Mouse (Mus musculus) embryonic facial prominence, embryonic 12.5 days (tissue): ENCODE results near the gene Gm16867. TPM values are rescaled to one million over a fixed set of nuclear protein-coding genes. Genes with fewer than 3 reads are reported as not detected.
"Not testable (repeated sequence)": the region's sequence is repeated elsewhere in the genome, so short reads cannot be mapped to it uniquely, and the experiment has no call there.

Experiments used
- ATAC-seq: fragments of 200-750 bp; cut with Nextera tagmentation; 2 replicates; pipeline ENCODE4 v1.8.0; 2017; ENCODE audit not compliant: insufficient number of reproducible peaks, insufficient read depth, low FRiP score, low TSS enrichment
- H3K27ac ChIP-seq: fragments of 300-500 bp; sonication (generic); 2 replicates; pipeline ENCODE4 v1.5.1; 2016; ENCODE audit warnings: mild to moderate bottlenecking
- H3K27me3 ChIP-seq: fragments of 300-500 bp; sonication (generic); 2 replicates; pipeline ENCODE4 v1.6.1; 2016; ENCODE audit warnings: mild to moderate bottlenecking, moderate library complexity
- H3K36me3 ChIP-seq: fragments of 300-500 bp; sonication (generic); 2 replicates; pipeline ENCODE4 v1.6.1; 2016; ENCODE audit warnings: mild to moderate bottlenecking
- H3K4me1 ChIP-seq: fragments of 300-500 bp; sonication (generic); 2 replicates; pipeline ENCODE4 v1.6.1; 2016
- H3K4me2 ChIP-seq: fragments of 300-500 bp; sonication (generic); replicated peaks from 2 replicates; pipeline ENCODE4 v1.6.1; 2016; ENCODE audit warnings: mild to moderate bottlenecking, moderate library complexity
- H3K4me3 ChIP-seq: fragments of 300-500 bp; sonication (generic); 2 replicates; pipeline ENCODE4 v1.5.1; 2016; ENCODE audit warnings: mild to moderate bottlenecking
- H3K9ac ChIP-seq: fragments of 300-500 bp; sonication (generic); 2 replicates; pipeline ENCODE4 v1.6.1; 2016; ENCODE audit warnings: mild to moderate bottlenecking, moderate library complexity
- H3K9me3 ChIP-seq: fragments of 300-500 bp; sonication (generic); 2 replicates; pipeline ENCODE4 v1.6.1; 2016; ENCODE audit warnings: mild to moderate bottlenecking, moderate library complexity
- WGBS: fragments of 180-500 bp; shearing (Covaris S2); methylation state at CpG from one replicate; pipeline ENCODE4 v1.1.7; 2016; 5-methylcytosine and 5-hydroxymethylcytosine counted together
- polyA plus RNA-seq: library from polyadenylated mRNA; unstranded; fragments of >200 nt; fragmentation: Nextera tagmentation; extraction: Ambion mirVana; gene quantifications from 2 replicates; pipeline ENCODE4 v1.2.1, GENCODE M21; 2016

The Gm16867 gene
- polyA plus RNA-seq, 1 experiment from 2014 or later, result not detected

- not testable (repeated sequence) for H3K4me1 ChIP-seq, H3K27me3 ChIP-seq, H3K9me3 ChIP-seq, H3K27ac ChIP-seq, H3K36me3 ChIP-seq, H3K4me2 ChIP-seq, H3K4me3 ChIP-seq, H3K9ac ChIP-seq
- ATAC-seq, result peak; percentile 74; the same call in 1 of the 2 replicates
- no CpG with 5 or more reads among the region's 73 CpGs for WGBS
These were observed 567 bp downstream of the Gm16867 start for GRCm38 (mm10) chr14:69502440-69503150.

DNA sequence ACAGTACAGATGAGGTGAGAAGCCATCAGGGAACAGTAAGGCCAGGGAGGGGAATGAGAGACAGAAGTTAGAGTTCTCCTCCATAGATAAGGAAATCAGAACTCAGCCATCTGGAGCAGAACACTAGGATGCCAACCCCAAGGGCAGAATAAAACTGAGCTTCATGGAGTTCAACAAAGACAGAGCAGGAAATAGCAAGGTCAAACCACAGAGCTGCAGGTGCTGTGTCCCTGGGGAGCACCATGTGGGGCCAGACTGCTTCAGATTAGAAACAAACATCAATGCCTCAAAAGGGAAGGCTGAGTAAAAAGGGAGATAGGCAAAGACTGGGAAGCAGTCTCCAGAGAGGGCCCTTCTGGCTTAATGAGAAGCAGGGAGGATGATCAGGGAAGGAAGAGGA, 6.9 kb downstream of the Gm16867 start:
- H3K4me3 ChIP-seq, H3K9me3 ChIP-seq, H3K4me2 ChIP-seq, H3K27ac ChIP-seq, ATAC-seq, H3K9ac ChIP-seq, H3K4me1 ChIP-seq, H3K36me3 ChIP-seq, H3K27me3 ChIP-seq: not testable (repeated sequence)

- H3K36me3 ChIP-seq, H3K4me1 ChIP-seq, H3K27ac ChIP-seq, H3K9ac ChIP-seq, H3K4me2 ChIP-seq, H3K9me3 ChIP-seq, ATAC-seq, H3K4me3 ChIP-seq, H3K27me3 ChIP-seq: not testable (repeated sequence)
- WGBS, result no CpG with 5 or more reads among the region's 2 CpGs
These were observed 8.2 kb downstream of the Gm16867 start for GRCm38 (mm10) chr14:69494946-69495345.

GRCm38 (mm10) chr14:69494522-69494921, 8.6 kb downstream of the Gm16867 start:
- no CpG with 5 or more reads among the region's 3 CpGs for WGBS
- not testable (repeated sequence) for H3K27me3 ChIP-seq

DNA sequence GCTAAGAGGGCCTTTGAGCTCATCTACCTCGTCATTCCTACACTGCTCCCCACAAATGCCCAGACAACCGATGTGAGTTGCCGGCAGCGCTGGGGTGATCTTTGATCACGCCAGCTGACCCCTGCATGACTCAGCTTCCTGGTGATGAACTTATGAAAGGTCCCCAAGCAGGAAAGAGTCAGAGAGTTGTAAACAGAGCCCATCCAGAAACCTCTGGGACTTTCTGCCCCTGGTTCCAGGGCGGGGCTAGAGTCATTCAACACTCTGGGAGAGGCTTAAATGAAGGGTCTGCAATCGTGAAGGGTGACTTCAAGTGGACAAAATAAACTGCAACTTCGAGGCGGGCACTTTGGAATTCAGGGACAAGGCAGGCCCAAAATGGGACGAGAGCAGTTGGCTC, 15.2 kb downstream of the Gm16867 start:
- H3K4me1 ChIP-seq, H3K4me2 ChIP-seq, H3K27me3 ChIP-seq, H3K4me3 ChIP-seq, H3K36me3 ChIP-seq, ATAC-seq, H3K27ac ChIP-seq, H3K9me3 ChIP-seq, H3K9ac ChIP-seq: not testable (repeated sequence)
- WGBS, result no CpG with 5 or more reads among the region's 10 CpGs

More at GRCm38 (mm10) chr14:69494522-69494921, 8.6 kb downstream of the Gm16867 start:
- not testable (repeated sequence) for ATAC-seq, H3K4me3 ChIP-seq, H3K4me1 ChIP-seq, H3K9me3 ChIP-seq, H3K9ac ChIP-seq, H3K27ac ChIP-seq, H3K36me3 ChIP-seq, H3K4me2 ChIP-seq

GRCm38 (mm10) chr14:69485466-69486135, 17.6 kb downstream of the Gm16867 start:
- H3K9me3 ChIP-seq, ATAC-seq, H3K4me1 ChIP-seq, H3K4me3 ChIP-seq, H3K9ac ChIP-seq, H3K27ac ChIP-seq, H3K4me2 ChIP-seq, H3K27me3 ChIP-seq, H3K36me3 ChIP-seq: not testable (repeated sequence)
- WGBS, result no CpG with 5 or more reads among the region's 18 CpGs

- not testable (repeated sequence) for H3K4me1 ChIP-seq, H3K9ac ChIP-seq, H3K27ac ChIP-seq, ATAC-seq, H3K4me3 ChIP-seq, H3K4me2 ChIP-seq, H3K9me3 ChIP-seq, H3K36me3 ChIP-seq, H3K27me3 ChIP-seq
- WGBS, result no CpG with 5 or more reads among the region's 11 CpGs
These were observed 29.1 kb downstream of the Gm16867 start for GRCm38 (mm10) chr14:69473941-69474646.

DNA sequence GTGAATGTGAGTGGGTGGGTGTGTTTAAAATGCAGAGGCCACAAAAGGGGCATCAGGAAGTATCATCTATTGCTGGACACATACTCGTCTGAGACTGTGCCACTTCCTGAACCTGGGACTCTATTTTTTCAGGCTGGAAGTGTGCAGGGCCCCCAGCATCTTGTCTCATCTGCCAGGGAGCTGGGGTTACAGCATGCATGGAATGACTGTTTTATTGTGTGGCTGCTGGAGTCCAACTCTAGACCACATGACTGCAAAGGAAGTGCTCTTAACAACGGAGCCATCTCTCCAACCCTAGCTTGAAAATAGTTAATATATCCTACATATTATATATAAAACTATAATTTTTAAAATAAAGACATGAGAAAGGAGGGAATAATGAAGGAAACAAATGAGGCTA, 29.8 kb downstream of the Gm16867 start:
- not testable (repeated sequence) for H3K4me3 ChIP-seq, H3K36me3 ChIP-seq, H3K27me3 ChIP-seq, H3K9me3 ChIP-seq, H3K4me2 ChIP-seq, H3K9ac ChIP-seq, H3K4me1 ChIP-seq, ATAC-seq, H3K27ac ChIP-seq
- no CpG with 5 or more reads among the region's 2 CpGs for WGBS

GRCm38 (mm10) chr14:69470122-69470708, 32.9 kb downstream of the Gm16867 start:
- H3K27ac ChIP-seq, H3K4me1 ChIP-seq, H3K36me3 ChIP-seq, H3K9ac ChIP-seq, H3K9me3 ChIP-seq, H3K27me3 ChIP-seq, H3K4me2 ChIP-seq, H3K4me3 ChIP-seq, ATAC-seq: not testable (repeated sequence)
- no CpG with 5 or more reads among the region's 8 CpGs for WGBS

- H3K9ac ChIP-seq, H3K4me2 ChIP-seq, H3K4me1 ChIP-seq, H3K9me3 ChIP-seq, H3K36me3 ChIP-seq, ATAC-seq, H3K27me3 ChIP-seq, H3K27ac ChIP-seq, H3K4me3 ChIP-seq: not testable (repeated sequence)
- WGBS, result no CpG with 5 or more reads among the region's 17 CpGs
These were observed 35.4 kb downstream of the Gm16867 start for GRCm38 (mm10) chr14:69467612-69468366.

GRCm38 (mm10) chr14:69464465-69464864, 38.7 kb downstream of the Gm16867 start:
- WGBS, result no CpG with 5 or more reads among the region's 4 CpGs
- not testable (repeated sequence) for H3K9me3 ChIP-seq, H3K36me3 ChIP-seq, H3K9ac ChIP-seq, H3K27ac ChIP-seq, H3K4me3 ChIP-seq, ATAC-seq, H3K27me3 ChIP-seq, H3K4me1 ChIP-seq, H3K4me2 ChIP-seq
